Mouse (Mus musculus) heart, adult 2 months (tissue): ENCODE results near the gene Cby3. TPM values are rescaled to one million over a fixed set of nuclear protein-coding genes. Genes with fewer than 3 reads are reported as not detected.

Experiments
- DNase-seq, 2 experiments: peaks; one replicate each; pipeline ENCODE4 v3.0.0; 2021
- H3K27ac ChIP-seq: fragments of 200-600 bp; 2 replicates; pipeline ENCODE4 v1.8.1; 2022
- H3K27me3 ChIP-seq: fragments of 200-500 bp; 2 replicates; pipeline ENCODE4 v1.6.1; 2012; ENCODE audit warnings: mild to moderate bottlenecking, low read length, inconsistent platforms, mixed read lengths; ENCODE audit not compliant: control insufficient read depth, insufficient read depth
- H3K36me3 ChIP-seq: fragments of 200-500 bp; 2 replicates; pipeline ENCODE4 v1.6.1; 2012; ENCODE audit warnings: low read length, inconsistent platforms; ENCODE audit not compliant: control insufficient read depth, insufficient read depth
- H3K4me1 ChIP-seq: fragments of 200-500 bp; 2 replicates; pipeline ENCODE4 v1.6.1; 2011; ENCODE audit warnings: low read length; ENCODE audit not compliant: control insufficient read depth, insufficient read depth
- H3K4me3 ChIP-seq: fragments of 200-600 bp; 2 replicates; pipeline ENCODE4 v1.8.1; 2022
- H3K79me2 ChIP-seq: fragments of 200-500 bp; replicated peaks from 2 replicates; pipeline ENCODE4 v1.6.1; 2012; ENCODE audit warnings: mild to moderate bottlenecking, inconsistent platforms, low read length, moderate library complexity, mixed read lengths; ENCODE audit not compliant: control insufficient read depth, insufficient read depth
- H3K9ac ChIP-seq: fragments of 200-500 bp; 2 replicates; pipeline ENCODE4 v1.6.1; 2012; ENCODE audit warnings: low read depth, mild to moderate bottlenecking, control low read depth, inconsistent platforms, low read length, mixed read lengths
- CTCF ChIP-seq: fragments of 200-600 bp; IDR thresholded peaks from 2 replicates; pipeline ENCODE4 v1.8.1; 2022; ENCODE audit warnings: antibody characterized with exemption, mild to moderate bottlenecking, moderate library complexity
- EP300 ChIP-seq: fragments of 200-500 bp; IDR thresholded peaks from 2 replicates; pipeline ENCODE4 v1.6.1; 2011; ENCODE audit warnings: low read depth, low read length, control low read depth; ENCODE audit not compliant: insufficient read depth
- POLR2A ChIP-seq: fragments of 200-500 bp; IDR thresholded peaks from 2 replicates; pipeline ENCODE4 v1.6.1; 2011; ENCODE audit warnings: mild to moderate bottlenecking, low read depth, low read length, control low read depth; ENCODE audit not compliant: insufficient read depth
- WGBS: fragments of 180-500 bp; shearing (Covaris S2); methylation state at CpG from one replicate; pipeline ENCODE4 v1.1.7; 2018; 5-methylcytosine and 5-hydroxymethylcytosine counted together
- intact Hi-C: fragments of 180-260 bp; cut with DNase I; formaldehyde crosslinking; loops from one replicate; pipeline ENCODE4 v1.15.1; 2025
- polyA plus RNA-seq: library from polyadenylated mRNA; depleted of rRNA; stranded (reverse); fragments of >200 nt; gene quantifications from 2 replicates; pipeline ENCODE4 v1.2.3, GENCODE M21; 2012
- total RNA-seq, 2 experiments: library from RNA; stranded (reverse); gene quantifications; 2 replicates each; pipeline ENCODE4 v1.2.3; 2021

The Cby3 gene
- total and polyA plus RNA-seq, 3 experiments, result 0.29 TPM; not detected in 2

DNA sequence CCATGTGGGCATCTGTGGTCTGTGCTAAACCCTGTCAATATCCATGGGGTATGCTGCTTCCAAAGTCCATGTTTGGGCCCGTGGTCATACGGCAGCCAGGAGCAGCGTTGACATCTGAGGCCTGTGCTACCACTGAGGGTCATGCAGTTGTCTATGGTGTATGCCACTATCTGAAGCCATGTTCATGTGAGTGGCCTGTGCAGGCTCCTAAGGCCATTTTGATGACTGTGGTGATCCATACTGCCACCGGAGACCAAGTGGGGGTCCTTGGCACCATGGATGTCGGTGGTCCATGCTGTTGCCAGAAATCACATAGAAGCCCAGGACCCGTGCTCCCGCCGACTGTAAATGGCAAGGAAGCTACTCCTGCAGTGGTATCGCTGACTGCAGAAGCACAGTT lies 13.3 kb downstream of the Cby3 start:
- no peaks in the 10 kb centered on the region for H3K79me2 ChIP-seq
- H3K4me1 ChIP-seq, result no peaks in the 10 kb centered on the region; the same call in 1 of the 2 replicates
- H3K27ac ChIP-seq, result no peak overlapping the region
- no peak overlapping the region for H3K4me3 ChIP-seq
- H3K36me3 ChIP-seq, result no peaks in the 10 kb centered on the region
- WGBS, result 86% methylated on average over 9 of the region's 9 CpGs
- no peaks in the 10 kb centered on the region for H3K27me3 ChIP-seq
- no peak for TF ChIP-seq EP300
- intact Hi-C loops, result loop anchor here (10.0 kb wide), 2 partner anchors 203 to 383 kb away; no protein-coding TSS in a partner anchor
- DNase-seq, result peak in 1 of 2 experiments; percentile 10
- H3K9ac ChIP-seq, result no peak overlapping the region

GRCm38 (mm10) chr11:50369360-50369911 lies 15.2 kb downstream of the Cby3 start:
- H3K9ac ChIP-seq, result no peak overlapping the region
- H3K27ac ChIP-seq, result no peak overlapping the region
- H3K27me3 ChIP-seq, result no peaks in the 10 kb centered on the region
- WGBS, result 89% methylated on average over 5 of the region's 5 CpGs
- intact Hi-C loops, result loop anchor here (10.0 kb wide), 2 partner anchors 205 to 385 kb away; no protein-coding TSS in a partner anchor
- H3K79me2 ChIP-seq, result no peaks in the 10 kb centered on the region
- H3K4me1 ChIP-seq, result no peaks in the 10 kb centered on the region; the same call in 1 of the 2 replicates
- H3K36me3 ChIP-seq, result no peaks in the 10 kb centered on the region
- peak in 1 of 2 experiments; percentile 11 for DNase-seq
- TF ChIP-seq POLR2A (no peak), CTCF (no peak), EP300 (no peak)
- no peak overlapping the region for H3K4me3 ChIP-seq

DNA sequence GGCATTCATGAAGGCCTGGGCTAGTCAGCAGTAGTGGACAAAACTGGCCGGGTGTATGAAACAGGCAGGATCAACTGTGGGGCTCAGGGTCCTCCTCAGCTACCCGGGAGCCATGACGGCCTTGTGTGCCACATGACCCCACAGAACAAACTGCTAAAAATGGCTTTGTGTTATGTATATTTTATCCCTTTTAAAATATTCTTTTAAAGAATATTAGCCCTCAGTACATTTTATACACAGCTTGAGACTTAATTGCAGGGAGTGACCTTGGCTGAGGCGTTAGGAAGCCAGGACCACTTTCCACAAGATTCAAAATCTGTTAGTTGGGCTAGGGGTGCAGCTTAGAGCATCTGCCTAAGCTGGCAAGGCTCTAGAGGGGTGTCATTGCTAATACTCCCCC lies 16.7 kb downstream of the Cby3 start:
- TF ChIP-seq POLR2A (no peak), CTCF (no peak), EP300 (no peak)
- no peak overlapping the region for H3K9ac ChIP-seq
- H3K36me3 ChIP-seq, result no peaks in the 10 kb centered on the region
- DNase-seq, result peak in 1 of 2 experiments; percentile 17
- H3K4me3 ChIP-seq, result no peak overlapping the region
- H3K4me1 ChIP-seq, result no peaks in the 10 kb centered on the region; the same call in 1 of the 2 replicates
- H3K27me3 ChIP-seq, result no peaks in the 10 kb centered on the region
- WGBS, result 67% methylated on average over 4 of the region's 4 CpGs
- H3K27ac ChIP-seq, result no peak overlapping the region
- intact Hi-C loops, result no loop called here
- H3K79me2 ChIP-seq, result no peaks in the 10 kb centered on the region

DNA sequence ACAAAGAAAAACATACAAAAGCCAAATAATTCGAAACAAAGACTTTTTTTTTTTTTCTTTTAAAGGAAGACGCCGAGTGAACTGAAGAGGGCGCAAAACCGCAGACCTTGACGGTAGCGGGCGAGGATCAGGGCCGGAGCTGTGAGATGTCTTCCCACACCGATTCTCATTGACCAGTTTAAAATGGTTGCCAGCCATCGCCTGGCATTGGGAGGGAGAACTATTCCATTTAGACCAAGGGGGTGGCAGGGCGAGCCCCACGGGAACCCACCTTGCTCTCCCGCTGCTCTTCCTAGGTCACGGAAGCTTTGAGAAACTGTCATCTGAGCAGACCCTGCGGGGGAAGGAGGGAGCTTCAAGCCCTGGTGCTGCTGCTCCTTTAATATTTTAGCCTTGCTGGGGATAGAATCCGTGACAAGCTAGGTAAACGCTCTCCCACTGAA lies 17.2 kb downstream of the Cby3 start:
- intact Hi-C loops, result no loop called here
- H3K27ac ChIP-seq, result peak overlapping the region; percentile 28; the same call in 1 of the 2 replicates

DNA sequence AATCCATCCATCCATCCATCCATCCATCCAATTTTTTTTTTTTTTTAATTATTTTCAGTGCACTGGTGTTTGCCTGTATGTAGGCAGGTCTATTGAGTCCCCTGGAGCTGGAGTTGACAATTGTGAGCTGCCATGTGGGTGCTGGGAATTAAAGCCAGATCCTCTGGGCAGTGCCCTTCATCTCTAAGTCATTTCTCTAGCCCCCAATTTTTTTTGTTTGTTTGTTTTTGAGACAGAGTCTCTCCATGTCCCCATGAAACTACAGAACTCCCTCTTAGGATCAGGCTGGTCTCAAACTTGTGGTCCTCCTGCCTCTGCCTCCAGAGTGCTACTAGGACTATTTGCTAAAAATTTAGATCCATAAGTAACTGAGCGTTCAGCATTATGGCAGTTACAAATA lies 17.6 kb downstream of the Cby3 start:
- Histone ChIP-seq H3K4me1 (peaks cover 2% of the 10 kb centered on the region; the same call in 1 of the 2 replicates), H3K4me3 (no peak overlapping the region), H3K27me3 (no peaks in the 10 kb centered on the region), H3K9ac (no peak overlapping the region), H3K27ac (no peak overlapping the region; the same call in 1 of the 2 replicates), H3K79me2 (no peaks in the 10 kb centered on the region), H3K36me3 (no peaks in the 10 kb centered on the region)
- DNase-seq, result no peak
- intact Hi-C loops, result no loop called here
- no peak for TF ChIP-seq CTCF
- no peak for TF ChIP-seq EP300
- no peak for TF ChIP-seq POLR2A
- WGBS, result 98% methylated on average over 1 of the region's 1 CpGs

More for the DNA sequence above, 17.2 kb downstream of the Cby3 start:
- H3K79me2 ChIP-seq, result no peaks in the 10 kb centered on the region
- DNase-seq, result peak; percentile 62
- H3K4me1 ChIP-seq, result peaks cover 2% of the 10 kb centered on the region; the same call in 1 of the 2 replicates
- H3K4me3 ChIP-seq, result 0 out of 2 replicates have a peak overlapping the region, but pooled peaks have one; percentile 31
- no peaks in the 10 kb centered on the region for H3K36me3 ChIP-seq
- peak overlapping the region; percentile 77 for H3K9ac ChIP-seq
- 6% methylated on average over 18 of the region's 18 CpGs for WGBS
- TF ChIP-seq POLR2A, result no peak
- TF ChIP-seq EP300, result 0 out of 2 replicates have a peak, but pooled peaks have one; percentile 13
- peak; percentile 63 for TF ChIP-seq CTCF
- H3K27me3 ChIP-seq, result no peaks in the 10 kb centered on the region

GRCm38 (mm10) chr11:50373086-50373485 lies 18.8 kb downstream of the Cby3 start:
- Histone ChIP-seq H3K27ac (no peak overlapping the region), H3K27me3 (no peaks in the 10 kb centered on the region), H3K4me3 (no peak overlapping the region), H3K9ac (no peak overlapping the region), H3K36me3 (no peaks in the 10 kb centered on the region), H3K79me2 (no peaks in the 10 kb centered on the region), H3K4me1 (peaks cover 2% of the 10 kb centered on the region; the same call in 1 of the 2 replicates)
- DNase-seq, result no peak
- TF ChIP-seq EP300, result no peak
- TF ChIP-seq POLR2A, result no peak
- no peak for TF ChIP-seq CTCF
- intact Hi-C loops, result no loop called here
